Mouse (Mus musculus) inflammation-experienced regulatory T-cells (primary cell): ENCODE data around the gene Sult2a6. TPM values are rescaled to one million over a fixed set of nuclear protein-coding genes. Genes with fewer than 3 reads are reported as not detected.

Source experiments
- polyA plus RNA-seq, 2 experiments: library from polyadenylated mRNA; unstranded; fragments of 100-300 nt; shearing (Covaris generic); gene quantifications; one replicate each; pipeline ENCODE4 v1.2.1; 2017

Gene Sult2a6
- polyA plus RNA-seq: not detected

GRCm38 (mm10) chr7:14254770-14255169 is at the start of gene Sult2a6:
Gene Sult2a6 (minus strand): TSS chr7:14254870.

Other genes with a start within 250 kb of the Sult2a6 start
- not detected for gene Sult2a3, start 131.8 kb downstream of the Sult2a6 start, polyA plus RNA-seq
- under 1 TPM; 0.23 to 0.32 TPM for gene Obox8, start 78.7 kb upstream of the Sult2a6 start, polyA plus RNA-seq
- not detected for gene Sult2a8, start 191.9 kb upstream of the Sult2a6 start, polyA plus RNA-seq
- gene Sult2a7, start 239.4 kb upstream of the Sult2a6 start, polyA plus RNA-seq: not detected